Mouse (Mus musculus) small intestine, adult 2 months (tissue): ENCODE data around the gene Hes7.

Experiments used
- CTCF ChIP-seq: fragments of 200-500 bp; IDR thresholded peaks from 2 replicates; pipeline ENCODE4 v1.5.1; 2012; ENCODE audit warnings: low read depth, mild to moderate bottlenecking, control low read depth, inconsistent platforms, low read length, moderate library complexity, mixed read lengths; ENCODE audit not compliant: insufficient replicate concordance, insufficient read length; ENCODE audit errors: extremely low read depth
- POLR2A ChIP-seq: fragments of 200-500 bp; IDR thresholded peaks from 2 replicates; pipeline ENCODE4 v1.6.1; 2012; ENCODE audit warnings: low read depth, mild to moderate bottlenecking, control low read depth, inconsistent platforms, low read length, moderate library complexity

- TF ChIP-seq CTCF, result no peak
- no peak for TF ChIP-seq POLR2A
These were observed 33.1 kb upstream of the Hes7 start for GRCm38 (mm10) chr11:69087082-69087481.
